Mouse (Mus musculus): ENCODE results near the gene Il23r. TPM values are rescaled to one million over a fixed set of nuclear protein-coding genes. Genes with fewer than 3 reads are reported as not detected.

Il23r gene
- not detected for polyA plus RNA-seq (2015; fragmentation: Illumina TruSeq; extraction: RNeasy Lipid Tissue Mini Kit (QIAGEN cat#74804); ENCODE audit: insufficient read depth, low read depth, low replicate concordance)

DNA sequence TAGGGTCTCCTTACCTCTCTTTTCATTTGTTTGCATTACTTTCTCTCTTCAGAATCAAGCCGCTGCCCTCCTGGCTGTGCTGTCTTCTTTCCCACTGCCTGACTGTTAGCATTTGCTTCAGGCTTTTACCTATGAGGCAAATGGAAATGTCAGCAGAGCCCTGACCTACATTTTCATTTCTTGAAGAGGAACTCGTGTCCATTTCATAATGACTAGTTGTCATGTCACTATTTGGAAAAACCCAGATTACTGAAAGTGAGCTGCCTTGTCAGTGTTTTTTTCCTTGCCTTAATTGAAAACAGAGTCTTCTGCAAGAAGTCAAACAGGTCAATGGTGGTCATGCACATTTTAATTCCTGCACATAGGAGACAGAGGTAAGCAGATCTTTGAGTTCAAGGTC, at the start of gene Il23r:
Gene Il23r, minus strand, starts transcription at position 101 of the 400 bp plus-strand sequence.

DNA sequence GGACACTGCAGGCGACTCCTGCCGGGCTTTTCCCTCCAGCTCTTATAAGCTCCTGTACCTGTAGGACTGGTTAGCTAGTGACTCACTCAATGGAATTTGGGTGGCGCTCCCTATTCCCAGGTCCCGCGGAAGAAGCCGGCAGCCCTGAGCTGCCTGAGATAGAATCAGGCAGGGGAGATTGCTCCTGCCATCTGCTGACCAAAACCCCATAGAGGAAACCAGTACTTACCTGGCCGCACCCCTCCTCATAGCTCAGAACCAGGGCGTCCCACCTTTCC, 44.1 kb upstream of the Il23r start, which contains the start of gene Tacstd2:
Gene Tacstd2, minus strand, starts transcription at position 20 of the 278 bp plus-strand sequence.

DNA sequence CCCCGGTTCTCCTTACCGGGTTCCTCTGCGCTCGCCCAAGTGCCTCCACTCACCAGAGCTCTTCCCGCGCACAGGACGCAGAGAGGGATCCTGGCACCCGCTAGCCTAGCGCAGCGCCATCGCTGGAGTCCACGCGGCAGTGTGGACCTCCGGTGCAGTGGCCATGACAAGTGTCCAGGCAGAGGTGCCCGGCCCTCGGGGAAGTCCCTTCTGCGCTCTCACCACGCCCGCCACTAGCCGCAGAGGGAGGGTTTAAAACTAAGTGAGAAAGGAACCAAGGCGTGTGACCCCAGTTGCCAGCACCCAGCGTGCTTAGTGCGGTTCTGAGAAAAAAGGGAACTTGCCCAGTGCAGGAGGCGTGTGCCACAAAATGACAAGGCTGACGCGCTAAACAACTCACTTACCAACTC, 115.7 kb downstream of the Il23r start, which contains the start of gene Il12rb2:
Gene Il12rb2, minus strand, starts transcription at position 207 of the 410 bp plus-strand sequence.

Other genes starting within 250 kb of the Il23r start
- not detected for gene Il12rb2, start 115.7 kb downstream of the Il23r start, polyA plus RNA-seq (2015; fragmentation: Illumina TruSeq; extraction: RNeasy Lipid Tissue Mini Kit (QIAGEN cat#74804); ENCODE audit: insufficient read depth, low read depth, low replicate concordance)
- gene Tacstd2, start 43.9 kb upstream of the Il23r start, polyA plus RNA-seq (2015; fragmentation: Illumina TruSeq; extraction: RNeasy Lipid Tissue Mini Kit (QIAGEN cat#74804); ENCODE audit: insufficient read depth, low read depth, low replicate concordance) = not detected

Measured in pancreas, adult 10 weeks (tissue).